Mouse (Mus musculus): ENCODE data around the gene Trp53tg5. TPM values are rescaled to one million over a fixed set of nuclear protein-coding genes. Genes with fewer than 3 reads are reported as not detected.

Trp53tg5 gene
- total and polyA plus RNA-seq, 3 experiments = not detected

GRCm38 (mm10) chr2:164437710-164438109 is 35.8 kb downstream of the Trp53tg5 start:
- Histone ChIP-seq H3K9me3 (replicated peaks; ENCODE audit: low read length) (no peaks in the 10 kb centered on the region), H3K27ac (ENCODE audit: insufficient read depth, low read depth) (no peak overlapping the region), H3K79me2 (replicated peaks; ENCODE audit: control insufficient read depth, extremely low read depth, insufficient read depth, poor library complexity, severe bottlenecking) (peaks cover 61% of the 10 kb centered on the region), H3K36me3 (replicated peaks in 1 of 2; ENCODE audit: control insufficient read depth in 1 of 2, insufficient read depth in 1 of 2, low read length in 1 of 2) (peaks cover 0 to 42% of the 10 kb centered on the region in 2 experiments), H3K4me2 (ENCODE audit: insufficient read depth, low read depth, poor library complexity, severe bottlenecking) (no peak overlapping the region), H3K4me1 (ENCODE audit: control insufficient read depth in 1 of 2, insufficient read depth in 2 of 2) (peaks cover 31 to 76% of the 10 kb centered on the region in 2 experiments), H3K9ac (ENCODE audit: insufficient read depth, low read depth) (no peak overlapping the region), H3K27me3 (replicated peaks) (no peaks in the 10 kb centered on the region), H3K4me3 (replicated peaks in 1 of 3; ENCODE audit: low read depth in 2 of 3, low read length in 2 of 3, poor library complexity in 1 of 3) (no peak overlapping the region)
- TF ChIP-seq USF2 (conservative IDR thresholded peaks at IDR 0.05; ENCODE audit: low read depth, low read length) (no peak), USF1 (IDR thresholded peaks at IDR 0.05; ENCODE audit: low read depth, low read length) (no peak), ETS1 (conservative IDR thresholded peaks at IDR 0.05; ENCODE audit: low read depth, low read length) (no peak), TCF12 (IDR thresholded peaks at IDR 0.05; ENCODE audit: low read depth, low read length) (no peak), JUND (conservative IDR thresholded peaks at IDR 0.05; ENCODE audit: low read depth, low read length) (no peak), TBP (conservative IDR thresholded peaks at IDR 0.05; ENCODE audit: low read depth, low read length) (no peak), KAT2A (IDR thresholded peaks at IDR 0.05; ENCODE audit: insufficient replicate concordance, low read length) (no peak), MAZ (IDR thresholded peaks at IDR 0.05; ENCODE audit: low read depth, low read length) (no peak), EP300 (IDR thresholded peaks at IDR 0.05; ENCODE audit: low read length) (no peak), E2F4 (IDR thresholded peaks at IDR 0.05; ENCODE audit: insufficient replicate concordance, low read depth, low read length) (no peak), PAX5 (IDR thresholded peaks at IDR 0.05; ENCODE audit: low read length) (no peak), MAFK (IDR thresholded peaks at IDR 0.05; ENCODE audit: insufficient replicate concordance, low read length) (no peak), NRF1 (IDR thresholded peaks at IDR 0.05; ENCODE audit: low read depth, low read length) (no peak), BHLHE40 (IDR thresholded peaks at IDR 0.05; ENCODE audit: low read depth, low read length) (no peak), CHD1 (IDR thresholded peaks at IDR 0.05; ENCODE audit: low read depth, low read length) (no peak), ZMIZ1 (IDR thresholded peaks at IDR 0.05; ENCODE audit: low read depth, low read length) (no peak), CHD2 (IDR thresholded peaks at IDR 0.05; ENCODE audit: low read length) (no peak), ZKSCAN1 (IDR thresholded peaks at IDR 0.05; ENCODE audit: borderline replicate concordance, low read depth, low read length) (no peak), ZNF384 (IDR thresholded peaks at IDR 0.05; ENCODE audit: low read depth, low read length) (no peak)
- in situ Hi-C loops (cut with MboI; ENCODE audit: low pct_ligation_motif_present, low pct_unique_long_range_greater_than_20kb, low sequenced_read_pairs) = no loop called here
- DNase-seq (ENCODE audit: extremely low read depth) = no peak
- dilution Hi-C loops (cut with MboI; ENCODE audit: extremely low pct_ligation_motif_present, extremely low pct_unique_long_range_greater_than_20kb, low sequenced_read_pairs) = no loop called here

DNA sequence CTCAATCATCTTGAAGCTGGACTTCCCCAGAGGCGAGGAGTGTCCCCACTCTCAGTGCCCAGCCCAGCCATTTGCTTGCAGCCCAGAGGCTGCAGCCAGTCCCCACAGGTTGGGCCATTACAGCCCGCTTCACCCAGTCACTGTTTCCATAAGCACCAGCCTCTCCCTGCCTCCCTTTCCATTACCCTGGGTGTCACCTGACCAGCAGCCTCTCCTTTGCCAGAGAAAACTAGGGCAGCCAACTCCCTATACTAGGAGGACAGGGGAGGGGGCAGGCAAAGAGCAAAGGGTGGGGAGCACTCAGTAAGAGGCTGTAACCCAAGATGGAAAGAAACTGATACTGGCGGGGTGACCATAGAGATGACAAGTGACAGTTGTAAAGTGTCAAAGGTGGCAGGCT is 36.6 kb downstream of the Trp53tg5 start:
- 0 out of 2 replicates have a peak overlapping the region, but pooled peaks have one; percentile 27 for H3K4me2 ChIP-seq (ENCODE audit: insufficient read depth, low read depth, poor library complexity, severe bottlenecking)
- H3K4me3 ChIP-seq (replicated peaks in 1 of 3; ENCODE audit: low read depth in 2 of 3, low read length in 2 of 3, poor library complexity in 1 of 3) = no peak overlapping the region
- peaks cover 0 to 48% of the 10 kb centered on the region in 2 experiments for H3K36me3 ChIP-seq (replicated peaks in 1 of 2; ENCODE audit: control insufficient read depth in 1 of 2, insufficient read depth in 1 of 2, low read length in 1 of 2)
- in situ Hi-C loops (cut with MboI; ENCODE audit: low pct_ligation_motif_present, low pct_unique_long_range_greater_than_20kb, low sequenced_read_pairs) (no loop called here), dilution Hi-C loops (cut with MboI; ENCODE audit: extremely low pct_ligation_motif_present, extremely low pct_unique_long_range_greater_than_20kb, low sequenced_read_pairs) (no loop called here)
- peaks cover 61% of the 10 kb centered on the region for H3K79me2 ChIP-seq (replicated peaks; ENCODE audit: control insufficient read depth, extremely low read depth, insufficient read depth, poor library complexity, severe bottlenecking)
- no peaks in the 10 kb centered on the region for H3K27me3 ChIP-seq (replicated peaks)
- TF ChIP-seq USF2 (conservative IDR thresholded peaks at IDR 0.05; ENCODE audit: low read depth, low read length) (no peak), KAT2A (IDR thresholded peaks at IDR 0.05; ENCODE audit: insufficient replicate concordance, low read length) (no peak), ETS1 (conservative IDR thresholded peaks at IDR 0.05; ENCODE audit: low read depth, low read length) (peak; percentile 60; the same call in 1 of the 2 replicates), RCOR1 (conservative IDR thresholded peaks at IDR 0.05; ENCODE audit: low read depth, low read length) (no peak), ELF1 (IDR thresholded peaks at IDR 0.05; ENCODE audit: low read depth, low read length) (no peak), CHD2 (IDR thresholded peaks at IDR 0.05; ENCODE audit: low read length) (no peak), JUND (conservative IDR thresholded peaks at IDR 0.05; ENCODE audit: low read depth, low read length) (no peak), MAZ (IDR thresholded peaks at IDR 0.05; ENCODE audit: low read depth, low read length) (0 out of 2 replicates have a peak, but pooled peaks have one; percentile 33), GABPA (IDR thresholded peaks at IDR 0.05; ENCODE audit: insufficient replicate concordance, low read depth, low read length) (no peak), BHLHE40 (IDR thresholded peaks at IDR 0.05; ENCODE audit: low read depth, low read length) (peak; percentile 61), ZC3H11A (IDR thresholded peaks at IDR 0.05; ENCODE audit: low read depth, low read length) (no peak), EP300 (IDR thresholded peaks at IDR 0.05; ENCODE audit: low read length) (0 out of 2 replicates have a peak, but pooled peaks have one; percentile 25), ZMIZ1 (IDR thresholded peaks at IDR 0.05; ENCODE audit: low read depth, low read length) (no peak), RAD21 (IDR thresholded peaks at IDR 0.05; ENCODE audit: low read depth, low read length) (no peak)
- H3K27ac ChIP-seq (ENCODE audit: insufficient read depth, low read depth) = no peak overlapping the region
- H3K9me3 ChIP-seq (replicated peaks; ENCODE audit: low read length) = no peaks in the 10 kb centered on the region
- H3K9ac ChIP-seq (ENCODE audit: insufficient read depth, low read depth) = no peak overlapping the region
- DNase-seq (ENCODE audit: extremely low read depth) = no peak
- peaks cover 31 to 79% of the 10 kb centered on the region in 2 experiments for H3K4me1 ChIP-seq (ENCODE audit: control insufficient read depth in 1 of 2, insufficient read depth in 2 of 2)

All from CH12.LX (cell line).